Mouse (Mus musculus) naive thymus-derived CD4-positive, alpha-beta T cell, adult 5 months (primary cell): ENCODE results near the gene Dgke. TPM values are rescaled to one million over a fixed set of nuclear protein-coding genes. Genes with fewer than 3 reads are reported as not detected.

Experiments used
- polyA plus RNA-seq: library from polyadenylated mRNA; unstranded; fragments of 100-300 nt; shearing (Covaris generic); gene quantifications from one replicate; pipeline ENCODE4 v1.2.1, GENCODE M21; 2017

Dgke gene
- 24.9 TPM for polyA plus RNA-seq

GRCm38 (mm10) chr11:89066750-89067149 is at the start of gene Dgke:
Dgke (minus strand) TSS chr11:89066850.

GRCm38 (mm10) chr11:89073541-89073940 is 6.9 kb upstream of the Dgke start, which contains the start of gene Gm525:
Gm525 (plus strand) TSS chr11:89073841.

DNA sequence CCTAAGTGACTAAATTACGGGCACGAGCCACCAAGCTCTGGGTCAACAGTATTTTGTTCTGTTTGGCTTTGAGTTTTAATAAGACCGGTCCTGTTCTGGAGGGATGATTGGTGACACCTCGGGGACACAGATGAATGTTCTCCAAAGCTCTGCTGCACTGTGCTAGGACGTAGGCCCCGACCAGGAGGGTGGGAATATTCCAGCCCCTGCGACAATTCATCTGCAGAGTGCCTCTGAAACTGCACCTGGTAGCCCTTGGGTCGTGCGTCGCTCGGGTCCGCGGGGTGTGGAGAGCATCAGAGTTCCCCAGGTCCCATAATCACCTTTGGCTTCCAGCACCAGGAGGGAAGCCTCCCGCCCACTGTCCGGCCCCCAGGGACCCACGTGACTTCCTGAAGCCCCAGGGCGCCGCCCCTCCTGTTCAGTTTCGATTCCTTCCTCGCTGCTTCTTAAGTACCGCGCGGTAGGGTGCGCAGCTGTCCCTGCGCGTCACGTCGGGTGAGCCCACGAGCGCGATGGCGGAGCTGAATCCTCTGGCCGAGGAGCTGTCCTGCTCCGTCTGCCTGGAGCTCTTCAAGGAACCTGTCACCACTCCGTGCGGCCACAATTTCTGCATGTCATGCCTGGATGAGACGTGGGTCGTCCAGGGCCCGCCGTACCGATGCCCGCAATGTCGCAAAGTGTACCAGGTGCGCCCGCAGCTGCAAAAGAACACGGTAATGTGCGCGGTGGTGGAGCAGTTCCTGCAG is 67.5 kb downstream of the Dgke start, which contains the start of gene Trim25:
Gene Trim25 (plus strand): TSS at position 403 of the 749 bp plus-strand sequence.

Other genes starting within 250 kb of the Dgke start
- gene Akap1, start 202.3 kb downstream of the Dgke start, polyA plus RNA-seq = 1.3 TPM
- gene Scpep1, start 111.4 kb downstream of the Dgke start, polyA plus RNA-seq = 6.6 TPM
- gene Elobl, start 99.9 kb downstream of the Dgke start, polyA plus RNA-seq = not detected
- gene Coil, start 96.6 kb downstream of the Dgke start, polyA plus RNA-seq = 15.3 TPM
- 92.4 TPM for gene Trim25, start 67.5 kb downstream of the Dgke start, polyA plus RNA-seq
- gene Gm525, start 7.0 kb upstream of the Dgke start, polyA plus RNA-seq = not detected
- not detected for gene Nog, start 235.5 kb upstream of the Dgke start, polyA plus RNA-seq